Mouse (Mus musculus) intestine, embryonic 14.5 days (tissue): ENCODE results near the gene Sccpdh. TPM values are rescaled to one million over a fixed set of nuclear protein-coding genes. Genes with fewer than 3 reads are reported as not detected.

Experiments
- ATAC-seq: fragments of 200-750 bp; cut with Nextera tagmentation; replicated peaks from 2 replicates; pipeline ENCODE4 v1.8.0; 2017; ENCODE audit warnings: low read depth, moderate number of reproducible peaks, moderate TSS enrichment, moderate library complexity; ENCODE audit not compliant: low FRiP score, low TSS enrichment
- DNase-seq: peaks from one replicate; pipeline ENCODE4 v3.0.0-alpha.2; 2018; ENCODE audit warnings: low spot score
- H3K27ac ChIP-seq: fragments of 300-500 bp; sonication (generic); 2 replicates; pipeline ENCODE4 v1.5.1; 2014; ENCODE audit warnings: low read depth, mild to moderate bottlenecking, control low read depth
- H3K27me3 ChIP-seq: fragments of 300-500 bp; sonication (generic); replicated peaks from 2 replicates; pipeline ENCODE4 v1.6.1; 2014; ENCODE audit warnings: low read length, control low read depth; ENCODE audit not compliant: control insufficient read depth, insufficient read depth
- H3K36me3 ChIP-seq: fragments of 300-500 bp; sonication (generic); 2 replicates; pipeline ENCODE4 v1.6.1; 2014; ENCODE audit warnings: low read length, control low read depth; ENCODE audit not compliant: control insufficient read depth, insufficient read depth
- H3K4me1 ChIP-seq: fragments of 300-500 bp; sonication (generic); replicated peaks from 2 replicates; pipeline ENCODE4 v1.6.1; 2014; ENCODE audit warnings: low read length, control low read depth, mixed read lengths; ENCODE audit not compliant: control insufficient read depth, insufficient read depth
- H3K4me2 ChIP-seq: fragments of 300-500 bp; sonication (generic); 2 replicates; pipeline ENCODE4 v1.6.1; 2014; ENCODE audit warnings: low read length
- H3K4me3 ChIP-seq: fragments of 300-500 bp; sonication (generic); 2 replicates; pipeline ENCODE4 v1.5.1; 2014; ENCODE audit warnings: low read depth, low read length, control low read depth, mixed read lengths
- H3K9ac ChIP-seq: fragments of 300-500 bp; sonication (generic); 2 replicates; pipeline ENCODE4 v1.6.1; 2014; ENCODE audit warnings: mild to moderate bottlenecking, low read length
- H3K9me3 ChIP-seq: fragments of 300-500 bp; sonication (generic); 2 replicates; pipeline ENCODE4 v1.6.1; 2016; ENCODE audit warnings: low read length, control low read depth; ENCODE audit not compliant: control insufficient read depth
- WGBS: fragments of 180-500 bp; shearing (Covaris S2); extraction: QIAGEN DNeasy Blood & Tissue Kit; methylation state at CpG from one replicate; pipeline ENCODE4 v1.1.7; 2014; 5-methylcytosine and 5-hydroxymethylcytosine counted together
- polyA plus RNA-seq: library from polyadenylated mRNA; unstranded; fragments of >200 nt; fragmentation: Nextera tagmentation; extraction: Ambion mirVana; gene quantifications from 2 replicates; pipeline ENCODE4 v1.2.1, GENCODE M21; 2014

Sccpdh gene
- polyA plus RNA-seq, 1 experiment from 2014 or later, result 56.3 TPM

DNA sequence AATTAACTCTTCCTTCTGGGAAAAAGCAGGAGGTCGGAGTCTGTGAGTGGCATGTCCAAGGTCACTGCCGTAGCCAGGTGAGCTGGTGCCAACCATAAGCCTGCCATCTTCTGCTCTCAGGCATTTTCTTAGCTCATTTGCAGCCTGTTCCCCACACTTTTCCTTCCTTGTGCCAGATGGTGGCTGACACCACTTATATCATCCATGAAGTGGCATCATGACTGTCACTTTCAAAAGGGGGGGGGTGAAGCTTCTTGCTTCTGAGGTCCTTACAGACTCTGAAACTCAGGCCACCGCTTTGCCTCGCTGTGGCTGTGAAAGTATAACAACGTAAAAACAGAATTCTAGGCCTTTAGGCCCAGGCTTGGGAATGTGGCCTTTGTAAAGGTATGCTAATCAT, 16.8 kb upstream of the Sccpdh start:
- Histone ChIP-seq H3K27ac (no peak overlapping the region), H3K4me2 (no peak overlapping the region), H3K4me3 (no peak overlapping the region), H3K9ac (no peak overlapping the region), H3K27me3 (no peaks in the 10 kb centered on the region), H3K36me3 (no peaks in the 10 kb centered on the region), H3K9me3 (no peaks in the 10 kb centered on the region), H3K4me1 (no peaks in the 10 kb centered on the region)
- ATAC-seq (no peak), DNase-seq (no peak)
- WGBS, result 74% methylated on average over 5 of the region's 5 CpGs

GRCm38 (mm10) chr1:179663065-179663464, 4.9 kb upstream of the Sccpdh start:
- no peak overlapping the region for H3K4me3 ChIP-seq
- H3K4me1 ChIP-seq, result peaks cover 3% of the 10 kb centered on the region; the same call in 1 of the 2 replicates
- no peaks in the 10 kb centered on the region for H3K36me3 ChIP-seq
- no peaks in the 10 kb centered on the region for H3K9me3 ChIP-seq
- H3K27me3 ChIP-seq, result no peaks in the 10 kb centered on the region
- H3K9ac ChIP-seq, result no peak overlapping the region
- H3K4me2 ChIP-seq, result no peak overlapping the region
- WGBS, result 90% methylated on average over 5 of the region's 5 CpGs
- ATAC-seq (no peak), DNase-seq (no peak)
- no peak overlapping the region for H3K27ac ChIP-seq

GRCm38 (mm10) chr1:179664309-179664930, 3.6 kb upstream of the Sccpdh start:
- ATAC-seq (no peak), DNase-seq (no peak)
- Histone ChIP-seq H3K36me3 (no peaks in the 10 kb centered on the region), H3K27ac (no peak overlapping the region), H3K9me3 (no peaks in the 10 kb centered on the region), H3K9ac (no peak overlapping the region), H3K4me3 (no peak overlapping the region), H3K4me1 (peaks cover 9% of the 10 kb centered on the region), H3K4me2 (no peak overlapping the region), H3K27me3 (no peaks in the 10 kb centered on the region)
- WGBS, result 51% methylated on average over 4 of the region's 4 CpGs

DNA sequence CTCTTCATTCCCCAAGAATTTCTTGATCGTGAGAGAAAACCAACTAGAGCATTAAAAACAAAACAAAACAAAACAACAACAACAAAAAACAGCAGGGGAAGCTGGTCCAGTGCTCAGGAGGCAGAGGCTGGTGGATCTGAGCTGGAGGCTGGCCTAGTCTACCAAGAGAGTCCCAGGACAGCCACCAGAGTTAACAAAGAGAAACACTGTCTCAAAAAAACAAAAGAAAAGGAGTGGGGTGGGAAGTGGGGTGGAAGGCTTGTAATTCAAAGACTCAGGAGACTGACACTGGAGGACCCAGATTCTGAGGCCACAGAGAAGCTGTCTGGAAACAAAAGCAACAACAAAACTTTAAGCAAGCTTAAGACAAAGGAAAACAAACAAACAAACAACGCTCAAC, 1.0 kb upstream of the Sccpdh start:
- no peaks in the 10 kb centered on the region for H3K9me3 ChIP-seq
- no peak overlapping the region for H3K4me2 ChIP-seq
- no peak overlapping the region for H3K27ac ChIP-seq

GRCm38 (mm10) chr1:179667450-179667849, 560 bp upstream of the Sccpdh start:
- peak; percentile 3; the same call in 1 of the 2 replicates for ATAC-seq

More for the DNA sequence above, 1.0 kb upstream of the Sccpdh start:
- H3K4me1 ChIP-seq, result peaks cover 12% of the 10 kb centered on the region
- no peak for ATAC-seq
- DNase-seq, result no peak
- no peak overlapping the region for H3K9ac ChIP-seq
- no peaks in the 10 kb centered on the region for H3K27me3 ChIP-seq
- H3K4me3 ChIP-seq, result no peak overlapping the region
- peaks cover 9% of the 10 kb centered on the region; the same call in 1 of the 2 replicates for H3K36me3 ChIP-seq
- 80% methylated on average over 2 of the region's 2 CpGs for WGBS

DNA sequence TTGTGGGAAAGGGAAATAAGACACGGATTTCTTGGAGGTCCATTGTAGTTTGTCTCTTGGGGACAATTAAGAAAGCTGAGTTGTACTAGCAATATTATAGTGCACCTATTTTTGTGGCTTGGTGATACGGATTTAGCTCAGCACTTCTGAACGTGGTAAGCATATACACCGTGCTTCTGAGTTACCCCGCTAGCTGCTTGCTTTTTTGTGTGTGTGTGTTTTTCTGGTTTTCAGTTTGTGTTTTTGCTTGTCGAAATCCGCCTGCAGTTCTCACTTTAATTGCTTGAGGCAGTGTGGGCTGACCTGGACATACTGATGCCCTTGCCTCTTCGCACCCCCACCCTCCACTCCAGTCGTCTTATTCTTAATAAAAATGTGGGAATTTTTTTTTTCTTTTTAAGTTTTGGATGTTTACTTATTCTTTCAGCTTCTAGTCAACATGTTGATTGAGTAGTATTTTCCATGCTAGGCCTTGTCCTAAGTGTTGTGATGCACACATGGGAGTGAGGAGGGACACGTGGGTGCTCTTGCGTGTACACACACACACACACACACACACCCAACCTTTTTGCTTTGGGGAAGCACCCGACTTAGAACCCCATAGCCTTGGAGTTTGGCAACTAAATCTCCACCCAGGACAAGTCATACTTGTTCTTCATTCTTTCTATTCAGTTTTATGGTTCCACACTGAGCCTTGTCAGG, 977 bp downstream of the Sccpdh start:
- Histone ChIP-seq H3K36me3 (peaks cover 20% of the 10 kb centered on the region), H3K9ac (peak overlapping the region; percentile 83), H3K9me3 (no peaks in the 10 kb centered on the region), H3K4me1 (peaks cover 12% of the 10 kb centered on the region), H3K27me3 (no peaks in the 10 kb centered on the region), H3K4me2 (peak overlapping the region; percentile 76), H3K4me3 (peak overlapping the region; percentile 91), H3K27ac (peak overlapping the region; percentile 78; the same call in 1 of the 2 replicates)
- DNase-seq (peak; percentile 62), ATAC-seq (0 out of 2 replicates have a peak, but pooled peaks have one; percentile 13)
- 20% methylated on average over 12 of the region's 12 CpGs for WGBS

More at GRCm38 (mm10) chr1:179667450-179667849, 560 bp upstream of the Sccpdh start:
- Histone ChIP-seq H3K27me3 (no peaks in the 10 kb centered on the region), H3K27ac (peak overlapping the region; percentile 78; the same call in 1 of the 2 replicates), H3K9ac (peak overlapping the region; percentile 83), H3K4me3 (peak overlapping the region; percentile 91), H3K9me3 (no peaks in the 10 kb centered on the region), H3K4me1 (peaks cover 12% of the 10 kb centered on the region), H3K36me3 (peaks cover 11% of the 10 kb centered on the region; the same call in 1 of the 2 replicates), H3K4me2 (peak overlapping the region; percentile 76)
- no peak for DNase-seq
- 10% methylated on average over 7 of the region's 7 CpGs for WGBS

GRCm38 (mm10) chr1:179674355-179674754, 6.3 kb downstream of the Sccpdh start:
- Histone ChIP-seq H3K36me3 (peaks cover 63% of the 10 kb centered on the region), H3K9ac (no peak overlapping the region), H3K4me2 (no peak overlapping the region), H3K4me3 (no peak overlapping the region), H3K27ac (no peak overlapping the region), H3K4me1 (peaks cover 4% of the 10 kb centered on the region), H3K9me3 (no peaks in the 10 kb centered on the region), H3K27me3 (no peaks in the 10 kb centered on the region)
- ATAC-seq (no peak), DNase-seq (no peak)
- WGBS, result 89% methylated on average over 3 of the region's 3 CpGs

GRCm38 (mm10) chr1:179677031-179677430, 9.0 kb downstream of the Sccpdh start:
- DNase-seq, result no peak
- 94% methylated on average over 2 of the region's 2 CpGs for WGBS
- Histone ChIP-seq H3K4me2 (no peak overlapping the region), H3K9me3 (no peaks in the 10 kb centered on the region), H3K27me3 (no peaks in the 10 kb centered on the region), H3K27ac (no peak overlapping the region), H3K4me1 (no peaks in the 10 kb centered on the region), H3K4me3 (no peak overlapping the region), H3K9ac (no peak overlapping the region), H3K36me3 (peaks cover 79% of the 10 kb centered on the region)
- ATAC-seq, result no peak
